Mouse (Mus musculus) megakaryocyte-erythroid progenitor cell, adult 5 weeks (primary cell): ENCODE data around the gene Clk1. TPM values are rescaled to one million over a fixed set of nuclear protein-coding genes. Genes with fewer than 3 reads are reported as not detected.

Experiments used
- polyA plus RNA-seq: library from polyadenylated mRNA; stranded (reverse); fragments of >175 nt; gene quantifications from 2 replicates; pipeline ENCODE4 v1.2.3, GENCODE M21; 2012

Clk1 gene
- 9.4 and 14.8 TPM in 2 replicates for polyA plus RNA-seq

DNA sequence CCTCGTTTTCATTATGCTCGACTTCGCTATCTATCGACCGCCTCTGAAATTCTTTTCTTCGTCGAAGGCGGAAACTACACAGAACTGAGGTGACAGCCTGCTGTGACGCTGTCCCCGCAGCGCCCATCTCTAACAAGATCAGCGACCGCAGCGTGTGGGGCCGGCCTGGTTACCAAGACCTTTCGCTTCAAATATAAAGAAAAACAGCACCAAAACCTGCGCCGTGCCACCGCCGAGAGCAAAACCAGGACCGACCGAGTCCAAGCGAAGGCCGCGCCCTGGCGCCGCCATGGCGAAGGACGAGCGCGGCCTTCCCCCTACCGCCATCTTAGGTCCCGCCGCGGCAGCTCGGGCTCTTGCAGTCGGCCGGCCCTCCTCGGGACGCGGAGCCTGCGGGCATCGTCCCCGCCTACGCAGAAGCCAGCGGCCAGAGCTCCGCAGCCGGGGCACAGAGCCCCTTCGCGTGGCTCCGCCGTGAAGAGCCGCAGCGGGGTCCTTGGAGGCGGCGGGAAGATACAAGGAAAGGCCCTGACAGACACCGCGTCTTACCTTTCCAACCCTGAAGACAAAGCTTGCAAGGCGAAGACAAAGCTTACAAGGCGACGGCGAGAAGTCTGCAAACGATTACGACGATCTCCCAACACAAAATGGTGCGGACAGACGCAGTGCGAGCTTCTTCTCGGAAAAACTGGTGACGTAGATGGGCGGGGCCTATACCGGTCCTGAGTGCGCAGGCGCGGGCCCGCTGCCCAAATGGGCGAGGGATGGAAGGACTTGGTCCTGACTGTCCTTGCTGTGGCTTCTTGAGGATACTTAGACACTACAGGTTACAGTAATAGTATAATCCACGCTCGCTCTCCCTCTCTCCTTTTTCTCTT is at the start of gene Clk1:
Gene Clk1, minus strand, starts transcription at position 696 of the 878 bp plus-strand sequence.

DNA sequence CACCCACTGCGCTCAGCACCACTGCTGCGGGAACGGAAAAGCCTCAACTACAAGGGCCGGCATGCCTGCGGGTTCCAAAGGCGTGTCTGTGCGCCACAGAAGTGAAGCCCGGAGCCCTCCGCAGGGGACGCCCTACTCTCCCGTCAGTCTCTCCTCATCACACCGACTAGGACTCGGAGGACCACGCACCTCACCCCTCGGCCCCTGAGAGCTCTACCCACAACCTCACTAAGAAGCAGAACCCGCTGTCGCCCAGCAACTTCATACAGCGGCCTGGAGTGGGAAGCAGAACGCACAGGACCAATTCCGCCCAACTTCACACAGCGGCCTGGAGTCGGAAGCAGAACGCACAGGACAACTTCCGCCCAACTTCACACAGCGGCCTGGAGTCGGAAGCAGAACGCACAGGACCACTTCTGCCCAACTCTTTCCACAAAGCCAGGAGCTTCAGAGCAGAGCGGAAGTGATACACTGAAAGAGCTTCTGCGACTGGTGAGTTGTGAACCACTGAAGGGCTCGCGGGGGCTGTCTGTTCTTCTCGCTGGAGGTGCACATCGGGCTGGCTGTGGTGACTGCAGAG is 21.4 kb upstream of the Clk1 start, which contains the start of the genes Nif3l1 and Ppil3:
Gene Nif3l1, plus strand, starts transcription at position 9 of the 580 bp plus-strand sequence.
Gene Ppil3, minus strand, starts transcription at position 344 of the 580 bp plus-strand sequence.

DNA sequence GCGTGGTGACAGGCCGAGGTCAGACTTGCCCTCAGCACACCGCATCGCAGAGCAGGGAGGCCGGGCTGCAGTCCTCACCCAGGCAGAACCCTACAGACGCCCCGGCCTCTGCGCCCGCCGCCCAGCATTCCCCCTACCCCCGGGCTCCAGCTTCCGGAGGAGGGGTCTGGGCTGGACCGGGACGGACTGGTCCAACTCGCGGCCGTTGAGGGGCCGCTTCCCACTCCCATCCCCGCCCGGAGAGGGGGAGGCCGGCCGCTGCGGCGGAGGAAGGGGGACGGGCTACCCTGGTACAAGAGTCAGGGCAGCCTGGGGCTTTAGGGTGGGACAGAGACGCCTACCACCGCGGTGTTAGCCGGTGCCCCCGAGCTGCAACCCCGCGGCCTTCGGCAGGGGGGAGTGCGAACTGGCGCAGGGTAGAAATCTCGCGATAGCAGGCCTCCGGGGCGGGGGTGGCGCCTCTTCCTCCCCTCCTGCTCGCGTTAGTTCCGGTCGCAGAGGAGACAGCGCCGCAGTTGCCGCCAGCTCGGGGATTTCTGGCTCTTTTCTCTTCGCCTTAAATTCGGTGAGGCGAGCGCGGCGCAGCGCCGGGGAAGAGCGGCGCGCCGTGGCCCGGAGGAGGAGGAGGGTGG is 31.1 kb downstream of the Clk1 start, which contains the start of gene Bzw1:
Gene Bzw1, plus strand, starts transcription at position 247 of the 632 bp plus-strand sequence.

Other genes starting within 250 kb of the Clk1 start
- 0.01 and 0.02 TPM in 2 replicates for gene Aox4, start 213.7 kb downstream of the Clk1 start, polyA plus RNA-seq
- 0.01 TPM in 1 of 2 replicates, not detected in the other for gene Aox2, start 145.7 kb downstream of the Clk1 start, polyA plus RNA-seq
- 7.6 and 7.8 TPM in 2 replicates for gene Bzw1, start 31.2 kb downstream of the Clk1 start, polyA plus RNA-seq
- gene Nif3l1, start 21.1 kb upstream of the Clk1 start, polyA plus RNA-seq, result 6.3 and 8.7 TPM in 2 replicates
- 10.1 and 10.3 TPM in 2 replicates for gene Ppil3, start 21.4 kb upstream of the Clk1 start, polyA plus RNA-seq
- gene Orc2, start 81.0 kb upstream of the Clk1 start, polyA plus RNA-seq, result 14.6 and 21.0 TPM in 2 replicates
- 3.5 and 4.3 TPM in 2 replicates for gene Fam126b, start 162.3 kb upstream of the Clk1 start, polyA plus RNA-seq
- 6.3 and 7.1 TPM in 2 replicates for gene Ndufb3, start 162.3 kb upstream of the Clk1 start, polyA plus RNA-seq